Mouse (Mus musculus): Measurements from ENCODE around the gene Prss33.
"Not testable (repeated sequence)": the region's sequence is repeated elsewhere in the genome, so short reads cannot be mapped to it uniquely, and the experiment has no call there.

The Prss33 gene

GRCm38 (mm10) chr17:23836006-23836575, at the start of gene Prss33:
Gene Prss33, minus strand, starts transcription at chr17:23836056.
- no peak for DNase-seq

- not testable (repeated sequence) for DNase-seq
Observed at GRCm38 (mm10) chr17:23880576-23880975, 44.7 kb upstream of the Prss33 start, which contains the start of the genes Dcpp1 and Dcpp2. Gene Dcpp1, plus strand, starts transcription at chr17:23880876. Gene Dcpp2, plus strand, starts transcription at chr17:23880880.

- no peak for DNase-seq
Observed at GRCm38 (mm10) chr17:23877166-23877565, 41.3 kb upstream of the Prss33 start.

GRCm38 (mm10) chr17:23876741-23877140, 40.9 kb upstream of the Prss33 start:
- no peak for DNase-seq

- peak; percentile 66 to 71 for DNase-seq
Observed at GRCm38 (mm10) chr17:23873884-23874856, 38.3 kb upstream of the Prss33 start.

GRCm38 (mm10) chr17:23868513-23868912, 32.7 kb upstream of the Prss33 start:
- peak; percentile 38 to 45 for DNase-seq

- no peak for DNase-seq
Observed at GRCm38 (mm10) chr17:23867756-23868155, 31.9 kb upstream of the Prss33 start, which contains the start of gene Prss21. Gene Prss21, plus strand, starts transcription at chr17:23868056.

GRCm38 (mm10) chr17:23862926-23863325, 27.1 kb upstream of the Prss33 start:
- DNase-seq, result no peak

- DNase-seq, result no peak
Observed at GRCm38 (mm10) chr17:23857913-23858312, 22.1 kb upstream of the Prss33 start.

- no peak for DNase-seq
Observed at GRCm38 (mm10) chr17:23857193-23857592, 21.3 kb upstream of the Prss33 start.

GRCm38 (mm10) chr17:23854229-23854765, 18.4 kb upstream of the Prss33 start:
- no peak for DNase-seq

- DNase-seq, result peak; percentile 59 to 71
Observed at GRCm38 (mm10) chr17:23853292-23853691, 17.4 kb upstream of the Prss33 start.

GRCm38 (mm10) chr17:23850853-23851749, 15.2 kb upstream of the Prss33 start:
- peak; percentile 67 to 78 for DNase-seq

- DNase-seq, result no peak
Observed at GRCm38 (mm10) chr17:23850028-23850427, 14.2 kb upstream of the Prss33 start.

GRCm38 (mm10) chr17:23843812-23844273, 8.0 kb upstream of the Prss33 start, which contains the start of the genes Prss32 and Prss41:
Gene Prss32, plus strand, starts transcription at chr17:23843855.
Gene Prss41, minus strand, starts transcription at chr17:23844172.
- DNase-seq, result peak; percentile 56 to 74

- no peak for DNase-seq
Observed at GRCm38 (mm10) chr17:23843141-23843811, 7.4 kb upstream of the Prss33 start.

GRCm38 (mm10) chr17:23841145-23841544, 5.3 kb upstream of the Prss33 start:
- DNase-seq, result peak in 1 of 2 experiments; percentile 72

- DNase-seq, result no peak
Observed at GRCm38 (mm10) chr17:23831201-23831600, 4.7 kb downstream of the Prss33 start.

GRCm38 (mm10) chr17:23829064-23829619, 6.7 kb downstream of the Prss33 start, which contains the start of gene Elob:
Gene Elob, minus strand, starts transcription at chr17:23829136.
- DNase-seq, result peak; percentile 88 to 92

- DNase-seq, result peak; percentile 71 to 80
Observed at GRCm38 (mm10) chr17:23828271-23829001, 7.4 kb downstream of the Prss33 start.
